Mouse (Mus musculus) thymus, adult 18-20 months (tissue): ENCODE data around the gene Urad.

Experiments used
- DNase-seq, 2 experiments: peaks; one replicate each; pipeline ENCODE4 v3.0.0; 2022; ENCODE audit warnings: mixed read lengths in 2 of 2

Gene Urad

GRCm38 (mm10) chr5:147299255-147300000 lies 22.8 kb downstream of the Urad start:
- no peak for DNase-seq

GRCm38 (mm10) chr5:147297249-147297648 lies 25.0 kb downstream of the Urad start:
- DNase-seq = no peak

- DNase-seq = no peak
Observed at GRCm38 (mm10) chr5:147294121-147294520, 28.1 kb downstream of the Urad start.

GRCm38 (mm10) chr5:147293127-147293910 lies 28.9 kb downstream of the Urad start:
- DNase-seq = no peak

- DNase-seq = no peak
Observed at GRCm38 (mm10) chr5:147292506-147293120, 29.6 kb downstream of the Urad start.

- DNase-seq = no peak
Observed at GRCm38 (mm10) chr5:147291764-147292505, 30.3 kb downstream of the Urad start.

GRCm38 (mm10) chr5:147284365-147284764 lies 37.9 kb downstream of the Urad start:
- DNase-seq = no peak

- no peak for DNase-seq
Observed at GRCm38 (mm10) chr5:147277547-147277925, 44.7 kb downstream of the Urad start.

DNA sequence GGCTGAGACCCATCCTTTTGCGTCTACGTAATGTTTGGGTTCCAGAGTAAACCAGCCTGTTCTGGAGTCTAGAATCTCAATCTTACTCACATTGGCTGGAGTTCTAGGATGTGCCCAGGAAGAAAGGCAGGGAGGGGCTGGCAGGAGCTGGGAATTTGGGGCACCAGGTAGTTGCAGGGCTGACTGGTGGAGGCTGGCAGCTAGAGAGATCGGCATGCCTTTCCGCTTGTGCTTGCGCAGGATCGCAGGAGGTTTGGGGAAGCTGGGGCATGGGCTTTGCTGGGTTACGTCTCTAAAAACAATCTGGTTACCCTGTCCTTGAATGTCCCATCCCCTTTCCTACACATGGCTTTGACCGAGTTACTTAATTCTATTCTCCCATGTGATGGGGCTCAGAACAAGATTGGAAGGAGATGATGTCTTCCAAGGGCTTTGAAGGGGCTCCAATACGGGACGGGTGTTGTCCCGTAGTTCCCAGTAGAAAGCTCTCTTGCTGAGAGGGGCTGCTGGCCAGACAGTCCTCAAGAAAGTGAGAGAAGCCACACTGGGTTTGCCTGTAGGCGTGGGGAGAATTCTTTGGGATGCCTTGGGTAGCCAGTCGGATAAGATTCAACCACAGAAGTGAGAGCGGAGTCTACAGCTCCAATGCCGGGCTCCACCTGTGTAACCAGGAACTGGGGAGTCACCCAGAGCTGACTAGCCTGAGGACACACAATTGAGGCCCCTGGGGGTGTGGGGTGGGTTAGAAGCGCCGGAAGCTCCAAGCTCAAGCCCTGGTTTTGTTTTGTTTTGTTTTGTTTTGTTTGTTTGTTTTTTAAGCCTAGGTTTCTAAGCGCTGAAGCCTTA lies 45.3 kb downstream of the Urad start:
- no peak for DNase-seq

DNA sequence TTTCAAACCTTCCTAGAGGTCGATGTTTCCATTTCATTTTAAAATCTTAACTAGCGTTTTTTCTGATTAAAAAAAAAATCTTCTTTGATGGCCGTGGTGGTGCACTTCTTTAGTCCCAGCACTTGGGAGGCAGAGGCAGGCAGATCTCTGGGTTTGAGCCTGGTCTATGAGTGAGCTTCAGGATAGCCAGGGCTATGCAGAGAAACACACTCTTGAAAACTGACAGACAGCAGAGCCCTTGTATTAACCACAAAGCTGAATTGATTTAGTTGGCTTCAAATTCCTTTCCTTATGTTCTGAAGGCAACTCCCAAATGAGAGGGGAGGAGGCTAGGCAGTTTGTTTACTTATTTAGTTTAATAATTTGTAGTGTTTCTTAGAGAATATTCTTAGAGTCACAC lies 46.5 kb downstream of the Urad start:
- no peak for DNase-seq

DNA sequence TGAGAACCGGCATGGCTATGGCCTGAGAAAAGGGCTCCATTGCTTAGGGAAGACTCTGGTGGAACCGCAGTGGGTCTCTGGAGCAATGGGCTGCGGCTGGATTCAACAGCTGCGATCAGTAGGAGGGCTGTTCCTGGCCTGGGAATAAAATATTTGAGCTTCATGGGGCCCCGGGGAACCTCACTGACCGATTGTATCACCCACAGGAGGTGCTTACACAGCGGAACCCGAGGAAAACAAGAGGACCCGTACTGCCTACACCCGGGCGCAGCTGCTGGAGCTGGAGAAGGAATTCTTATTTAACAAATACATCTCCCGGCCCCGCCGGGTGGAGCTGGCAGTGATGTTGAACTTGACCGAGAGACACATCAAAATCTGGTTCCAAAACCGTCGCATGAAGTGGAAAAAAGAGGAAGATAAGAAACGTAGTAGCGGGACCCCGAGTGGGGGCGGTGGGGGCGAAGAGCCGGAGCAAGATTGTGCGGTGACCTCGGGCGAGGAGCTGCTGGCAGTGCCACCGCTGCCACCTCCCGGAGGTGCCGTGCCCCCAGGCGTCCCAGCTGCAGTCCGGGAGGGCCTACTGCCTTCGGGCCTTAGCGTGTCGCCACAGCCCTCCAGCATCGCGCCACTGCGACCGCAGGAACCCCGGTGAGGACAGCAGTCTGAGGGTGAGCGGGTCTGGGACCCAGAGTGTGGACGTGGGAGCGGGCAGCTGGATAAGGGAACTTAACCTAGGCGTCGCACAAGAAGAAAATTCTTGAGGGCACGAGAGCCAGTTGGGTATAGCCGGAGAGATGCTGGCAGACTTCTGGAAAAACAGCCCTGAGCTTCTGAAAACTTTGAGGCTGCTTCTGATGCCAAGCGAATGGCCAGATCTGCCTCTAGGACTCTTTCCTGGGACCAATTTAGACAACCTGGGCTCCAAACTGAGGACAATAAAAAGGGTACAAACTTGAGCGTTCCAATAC lies 47.8 kb downstream of the Urad start:
- no peak for DNase-seq

DNA sequence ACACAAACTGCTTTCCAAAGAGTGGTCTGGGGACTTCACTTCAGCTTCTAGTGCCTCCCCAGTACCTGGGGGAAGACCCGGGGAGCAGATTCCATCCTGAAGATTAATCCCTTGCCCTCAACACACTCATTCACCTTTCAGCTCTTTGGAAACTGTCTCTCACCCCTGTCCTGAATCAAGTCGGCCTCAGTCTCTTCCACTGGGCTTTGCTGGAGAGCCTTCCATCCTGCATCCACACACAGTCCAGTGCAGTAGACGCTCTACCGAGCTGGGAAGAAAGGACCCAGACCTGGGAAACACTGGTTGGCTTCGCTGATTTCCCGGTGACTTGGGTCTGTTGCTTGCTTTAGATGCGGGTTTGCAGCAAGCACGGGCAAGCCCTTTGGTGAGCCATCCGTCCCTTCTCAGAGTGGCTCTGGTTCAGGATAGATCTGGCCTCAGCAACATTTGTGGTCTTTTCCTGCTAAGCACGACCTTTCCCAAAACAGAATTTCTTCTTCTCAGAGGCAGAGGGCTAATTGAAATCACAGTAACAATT lies 49.4 kb downstream of the Urad start:
- no peak for DNase-seq

GRCm38 (mm10) chr5:147272046-147272807 lies 50.0 kb downstream of the Urad start:
- DNase-seq = no peak

GRCm38 (mm10) chr5:147270673-147271655 lies 51.3 kb downstream of the Urad start:
- no peak for DNase-seq

GRCm38 (mm10) chr5:147269926-147270672 lies 52.1 kb downstream of the Urad start, which contains the start of gene Pdx1:
TSS of gene Pdx1 (plus strand) at chr5:147269959.
- DNase-seq = no peak

DNA sequence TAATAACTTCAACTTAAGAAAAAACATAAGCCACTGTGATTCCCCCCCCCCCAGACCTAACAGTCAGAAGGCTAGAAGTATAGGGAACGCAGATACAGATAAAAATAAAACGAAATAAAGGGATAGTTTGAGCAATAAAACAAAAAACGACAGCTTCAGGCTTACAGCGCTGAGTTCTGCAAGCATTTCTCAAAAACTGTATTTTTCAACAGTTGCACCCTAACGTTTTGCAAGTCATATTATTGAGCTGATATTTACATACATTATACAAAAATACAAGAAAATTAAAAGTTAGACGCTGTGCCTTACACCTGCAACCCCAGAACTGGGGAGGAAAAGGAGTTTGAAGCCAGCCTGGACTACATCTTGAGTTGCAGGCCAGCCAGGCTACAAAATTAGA lies 52.9 kb downstream of the Urad start:
- no peak for DNase-seq

DNA sequence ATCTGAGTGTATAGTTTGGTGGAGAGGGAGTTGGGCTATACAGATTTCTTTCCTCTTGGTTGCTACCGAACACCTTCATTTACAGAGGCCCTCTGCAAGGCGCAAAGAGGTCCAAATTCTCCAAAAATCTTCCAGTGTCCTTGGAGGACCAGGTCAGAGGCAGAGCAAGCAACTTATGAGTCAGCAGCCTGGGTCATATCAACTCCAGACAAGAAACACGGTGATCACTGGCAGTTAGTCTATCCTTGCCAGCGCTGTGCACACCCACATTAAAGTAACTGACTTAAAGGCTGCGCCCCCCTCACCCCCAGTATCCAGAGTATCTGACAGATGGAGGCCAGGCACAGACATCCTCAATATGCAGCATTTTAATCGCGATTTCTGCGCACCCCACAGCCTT lies 53.5 kb downstream of the Urad start:
- no peak for DNase-seq

GRCm38 (mm10) chr5:147267434-147267833 lies 54.8 kb downstream of the Urad start:
- no peak for DNase-seq
